Mouse (Mus musculus): ENCODE data around the gene Lrrc8b. TPM values are rescaled to one million over a fixed set of nuclear protein-coding genes. Genes with fewer than 3 reads are reported as not detected.

The Lrrc8b gene
- polyA plus RNA-seq, 1 experiment from 2014 or later = 7.3 TPM

DNA sequence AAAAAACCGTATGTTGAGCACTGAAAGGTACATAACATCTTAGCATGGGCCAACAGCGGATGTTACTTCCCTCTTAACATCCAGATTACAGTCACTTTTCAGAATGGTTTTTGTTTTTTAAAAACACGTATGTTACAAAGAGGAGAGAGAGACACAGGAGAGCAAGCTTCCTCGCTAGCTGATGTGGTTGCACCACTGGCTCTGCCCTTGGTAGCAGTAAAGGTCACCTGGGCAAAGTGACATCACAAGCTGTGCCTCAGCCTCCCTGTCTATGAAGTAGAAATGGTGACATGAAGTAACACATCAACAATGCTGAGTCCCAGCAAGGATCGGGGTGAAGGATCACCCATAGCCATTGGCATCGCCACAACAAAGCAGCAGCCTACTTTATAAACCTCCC is 93.2 kb downstream of the Lrrc8b start:
- 93% methylated on average over 6 of the region's 6 CpGs for WGBS
- Histone ChIP-seq H3K27me3 (no peaks in the 10 kb centered on the region), H3K4me2 (no peak overlapping the region), H3K4me1 (no peaks in the 10 kb centered on the region), H3K27ac (no peak overlapping the region), H3K9ac (no peak overlapping the region), H3K9me3 (replicated peaks) (no peaks in the 10 kb centered on the region), H3K36me3 (no peaks in the 10 kb centered on the region), H3K4me3 (replicated peaks) (no peak overlapping the region)
- ATAC-seq (replicated peaks; ENCODE audit: low FRiP score) = no peak

DNA sequence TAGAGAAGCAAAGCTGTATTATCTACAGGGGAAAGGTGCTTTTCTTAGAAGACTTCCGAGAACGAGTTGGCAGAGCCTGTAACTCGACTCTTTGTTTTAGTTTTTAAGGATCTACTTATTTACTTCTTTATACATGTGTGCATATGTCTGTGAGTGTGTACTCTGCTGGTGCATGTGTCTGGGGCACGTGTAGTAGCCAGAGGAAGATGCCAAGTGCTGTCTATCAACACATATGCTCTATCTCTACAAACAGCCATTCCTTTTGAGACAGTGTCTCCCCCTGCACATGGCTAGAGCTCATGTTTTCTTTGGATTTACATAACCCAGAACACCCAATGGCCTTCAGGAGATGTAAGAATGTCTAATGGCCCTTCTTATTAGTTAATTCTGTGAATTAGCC is 96.7 kb downstream of the Lrrc8b start:
- no peak overlapping the region for H3K27ac ChIP-seq
- WGBS = 57% methylated on average over 4 of the region's 4 CpGs
- no peak for ATAC-seq (replicated peaks; ENCODE audit: low FRiP score)
- no peak overlapping the region for H3K9ac ChIP-seq
- no peak overlapping the region for H3K4me2 ChIP-seq
- H3K4me3 ChIP-seq (replicated peaks) = no peak overlapping the region
- H3K4me1 ChIP-seq = no peaks in the 10 kb centered on the region
- no peaks in the 10 kb centered on the region for H3K36me3 ChIP-seq
- no peaks in the 10 kb centered on the region for H3K9me3 ChIP-seq (replicated peaks)
- peaks cover 9% of the 10 kb centered on the region; the same call in 1 of the 2 replicates for H3K27me3 ChIP-seq

DNA sequence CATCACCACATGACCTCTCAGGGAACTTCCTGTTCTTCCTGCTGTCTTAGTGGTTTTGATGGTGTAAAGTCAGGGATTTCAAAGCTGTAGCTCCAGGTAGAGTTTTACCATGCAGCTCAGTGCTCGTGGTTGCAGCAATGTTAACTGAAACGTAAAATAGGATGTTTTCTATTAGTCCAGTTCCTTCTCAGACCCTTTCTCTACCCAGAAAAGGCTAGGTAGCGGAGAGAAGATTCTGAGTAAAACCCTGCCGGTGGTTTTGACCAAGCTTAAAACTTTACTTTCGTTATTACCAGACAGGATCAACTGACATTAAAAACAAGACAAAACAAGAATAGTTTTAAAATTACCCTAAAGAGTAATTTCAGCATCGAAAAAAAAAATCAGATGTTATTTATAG is 100.0 kb downstream of the Lrrc8b start:
- WGBS = 69% methylated on average over 6 of the region's 6 CpGs
- H3K9ac ChIP-seq = no peak overlapping the region

DNA sequence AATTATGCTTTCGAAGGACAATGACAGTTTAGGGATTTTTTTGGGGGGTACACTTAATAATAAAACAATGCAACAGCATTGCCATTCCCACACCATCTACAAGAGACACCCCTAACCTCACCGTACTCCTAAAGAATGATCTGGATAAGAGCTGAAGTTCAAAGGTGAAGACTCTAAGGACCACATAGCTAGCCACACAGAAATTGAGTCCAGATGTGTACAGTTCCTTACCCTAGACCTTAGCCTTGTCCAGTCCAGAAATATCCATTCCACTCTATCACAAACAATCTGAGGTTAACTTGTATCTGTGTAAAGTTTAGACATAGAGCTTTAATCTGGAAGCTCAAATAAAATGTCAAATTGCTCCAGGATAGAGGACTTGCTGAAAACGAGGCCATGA is 100.7 kb downstream of the Lrrc8b start:
- Histone ChIP-seq H3K9ac (no peak overlapping the region), H3K27me3 (peaks cover 11% of the 10 kb centered on the region; the same call in 1 of the 2 replicates), H3K27ac (no peak overlapping the region), H3K9me3 (replicated peaks) (no peaks in the 10 kb centered on the region), H3K36me3 (no peaks in the 10 kb centered on the region), H3K4me2 (no peak overlapping the region), H3K4me1 (peaks cover 23% of the 10 kb centered on the region), H3K4me3 (replicated peaks) (no peak overlapping the region)
- WGBS = 57% methylated on average over 3 of the region's 3 CpGs
- no peak for ATAC-seq (replicated peaks; ENCODE audit: low FRiP score)

More for the DNA sequence above, 100.0 kb downstream of the Lrrc8b start:
- ATAC-seq (replicated peaks; ENCODE audit: low FRiP score) = no peak
- H3K4me3 ChIP-seq (replicated peaks) = no peak overlapping the region
- H3K36me3 ChIP-seq = no peaks in the 10 kb centered on the region
- H3K4me1 ChIP-seq = peaks cover 20% of the 10 kb centered on the region
- no peak overlapping the region for H3K27ac ChIP-seq
- H3K27me3 ChIP-seq = peaks cover 11% of the 10 kb centered on the region; the same call in 1 of the 2 replicates
- H3K4me2 ChIP-seq = no peak overlapping the region
- H3K9me3 ChIP-seq (replicated peaks) = no peaks in the 10 kb centered on the region

DNA sequence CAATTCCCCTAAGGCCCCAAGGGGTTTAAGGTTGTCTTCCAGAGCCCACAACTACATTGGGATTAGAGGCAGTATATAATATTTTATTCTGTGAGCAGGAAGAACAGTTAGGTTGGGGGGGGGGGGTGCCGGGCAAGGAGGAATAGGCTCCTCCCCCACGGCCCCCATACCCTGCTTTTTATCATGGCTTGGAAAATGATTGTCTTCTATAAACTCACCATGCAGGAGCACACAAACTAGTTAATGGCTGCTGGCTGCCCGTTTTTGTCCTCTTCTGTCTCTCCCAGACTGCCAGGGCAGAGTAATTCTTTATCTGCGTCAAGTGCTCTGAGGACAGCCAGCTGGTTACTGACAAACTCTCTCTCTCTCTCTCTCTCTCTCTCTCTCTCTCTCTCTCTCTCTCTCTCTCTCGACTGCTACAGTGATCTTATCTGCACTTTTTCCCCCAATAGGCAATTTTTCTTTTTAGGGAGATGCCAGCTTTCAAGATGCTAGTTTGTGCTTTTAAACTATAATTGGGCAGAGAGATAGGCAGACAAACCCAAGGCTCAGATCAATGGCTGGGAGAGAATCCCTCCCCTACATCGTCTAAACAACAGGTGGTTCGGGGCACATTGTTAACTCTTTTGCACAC is 102.5 kb downstream of the Lrrc8b start:
- 10% methylated on average over 7 of the region's 7 CpGs for WGBS
- H3K27me3 ChIP-seq = peaks cover 11% of the 10 kb centered on the region; the same call in 1 of the 2 replicates
- H3K4me3 ChIP-seq (replicated peaks) = peak overlapping the region; percentile 69
- peaks cover 24% of the 10 kb centered on the region for H3K4me1 ChIP-seq
- no peaks in the 10 kb centered on the region for H3K9me3 ChIP-seq (replicated peaks)
- no peak overlapping the region for H3K9ac ChIP-seq
- H3K27ac ChIP-seq = peak overlapping the region; percentile 80; the same call in 1 of the 2 replicates
- peak overlapping the region; percentile 94 for H3K4me2 ChIP-seq
- H3K36me3 ChIP-seq = no peaks in the 10 kb centered on the region
- ATAC-seq (replicated peaks; ENCODE audit: low FRiP score) = no peak

DNA sequence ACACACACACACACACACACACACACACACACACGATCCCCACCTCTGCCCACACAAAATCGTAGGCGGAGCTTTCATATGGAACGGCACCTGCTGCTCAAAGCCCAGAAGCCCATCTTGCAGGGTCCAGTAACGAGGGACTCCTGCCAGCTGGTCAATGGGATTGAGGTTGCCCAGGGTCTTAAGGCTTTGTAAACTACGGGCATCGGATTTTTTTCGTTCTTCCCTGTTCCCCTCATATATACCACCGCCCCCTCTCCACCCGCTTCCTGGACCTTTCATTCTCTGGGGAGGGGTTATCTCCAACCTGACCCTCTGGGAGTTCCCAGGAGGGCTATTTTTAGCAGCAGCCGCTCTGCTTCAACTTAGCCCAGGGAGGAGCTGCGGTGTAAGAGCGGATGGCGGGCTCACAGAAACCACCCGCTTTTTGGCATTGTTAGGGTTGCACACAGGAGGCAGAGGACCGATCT is 103.1 kb downstream of the Lrrc8b start:
- under 1% methylated on average over 16 of the region's 16 CpGs for WGBS
- peak overlapping the region; percentile 94 for H3K4me2 ChIP-seq
- H3K4me1 ChIP-seq = peaks cover 27% of the 10 kb centered on the region
- no peaks in the 10 kb centered on the region for H3K36me3 ChIP-seq
- no peaks in the 10 kb centered on the region for H3K9me3 ChIP-seq (replicated peaks)
- peak overlapping the region; percentile 68 for H3K9ac ChIP-seq
- H3K27me3 ChIP-seq = peaks cover 11% of the 10 kb centered on the region; the same call in 1 of the 2 replicates
- peak overlapping the region; percentile 69 for H3K4me3 ChIP-seq (replicated peaks)
- peak overlapping the region; percentile 80 for H3K27ac ChIP-seq
- ATAC-seq (replicated peaks; ENCODE audit: low FRiP score) = peak; percentile 68

DNA sequence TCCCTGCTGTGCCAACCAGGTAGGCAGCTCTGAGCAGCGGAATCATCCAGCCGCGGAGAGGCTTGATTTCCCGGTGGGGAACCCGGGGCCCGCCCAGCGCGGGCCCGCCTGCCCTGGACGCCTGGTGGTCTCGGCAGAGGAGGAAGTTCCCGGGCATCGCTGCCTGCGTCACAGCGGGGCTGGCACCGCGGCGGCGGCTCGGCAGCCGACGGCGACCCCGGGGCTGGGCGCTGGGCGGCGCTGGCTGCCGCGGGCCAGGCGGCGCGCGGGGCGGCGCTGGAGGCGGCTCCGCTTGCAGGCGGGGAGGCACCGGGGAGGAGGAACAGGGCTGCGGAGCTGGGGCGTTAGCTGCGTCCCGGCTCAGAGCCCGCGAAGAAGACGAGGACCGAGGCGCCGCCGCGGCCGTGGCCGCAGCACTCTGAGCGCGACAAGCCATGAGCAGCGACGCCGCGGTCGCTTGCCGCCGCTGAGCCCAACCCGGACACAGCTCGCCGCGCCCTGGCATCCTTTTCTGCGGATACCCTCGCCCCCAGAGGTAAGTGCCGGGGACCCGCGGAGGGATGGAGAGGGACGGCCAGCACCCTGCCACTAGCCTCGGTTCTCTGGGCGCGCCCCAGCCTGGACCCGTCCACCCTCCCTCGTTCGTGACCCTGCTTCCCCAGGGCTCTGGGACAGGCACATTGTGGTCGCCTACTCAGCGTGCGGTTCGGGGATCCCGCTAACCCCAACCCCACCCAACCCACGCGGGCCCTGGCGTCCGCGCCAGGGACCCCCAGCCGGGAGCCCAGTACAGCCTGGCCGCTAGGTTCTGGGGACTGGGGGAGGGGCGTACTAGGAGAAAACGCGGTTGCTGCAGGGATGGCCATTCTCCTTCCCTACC is 103.8 kb downstream of the Lrrc8b start, which contains the start of gene Lrrc8c:
TSS of gene Lrrc8c (plus strand) at position 293 of the 880 bp plus-strand sequence.
- Histone ChIP-seq H3K4me3 (replicated peaks) (peak within 1 kb of the TSS; percentile 69), H3K9me3 (replicated peaks) (no peaks in the 10 kb centered on the region), H3K9ac (peak within 1 kb of the TSS; percentile 68), H3K36me3 (no peaks in the 10 kb centered on the region), H3K4me2 (peak within 1 kb of the TSS; percentile 94), H3K27ac (peak within 1 kb of the TSS; percentile 80), H3K4me1 (peaks cover 27% of the 10 kb centered on the region), H3K27me3 (peaks cover 11% of the 10 kb centered on the region; the same call in 1 of the 2 replicates)
- ATAC-seq (replicated peaks; ENCODE audit: low FRiP score) = peak; percentile 96
- WGBS = under 1% methylated on average over 82 of the region's 93 CpGs

DNA sequence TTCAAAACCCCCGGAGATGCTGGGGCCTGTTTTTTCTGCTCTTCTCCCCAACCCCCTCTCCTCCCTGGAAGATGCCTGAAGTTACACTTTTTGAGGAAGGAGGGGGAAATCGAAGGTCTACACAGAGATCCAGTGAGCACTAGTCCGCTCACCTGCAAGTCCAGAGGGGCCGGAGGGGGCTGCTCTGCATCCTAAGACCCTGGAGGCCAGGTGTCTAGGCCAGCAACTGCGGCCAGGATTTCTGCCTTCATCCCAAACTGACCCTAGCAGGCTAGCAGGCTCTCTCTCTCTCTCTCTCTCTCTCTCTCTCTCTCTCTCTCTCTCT is 104.4 kb downstream of the Lrrc8b start:
- ATAC-seq (replicated peaks; ENCODE audit: low FRiP score) = no peak; the same call in 1 of the 2 replicates
- H3K9me3 ChIP-seq (replicated peaks) = no peaks in the 10 kb centered on the region
- 4% methylated on average over 5 of the region's 5 CpGs for WGBS
- peak overlapping the region; percentile 68 for H3K9ac ChIP-seq
- H3K27ac ChIP-seq = peak overlapping the region; percentile 80; the same call in 1 of the 2 replicates
- peak overlapping the region; percentile 69 for H3K4me3 ChIP-seq (replicated peaks)
- H3K4me1 ChIP-seq = peaks cover 27% of the 10 kb centered on the region
- H3K27me3 ChIP-seq = peaks cover 11% of the 10 kb centered on the region; the same call in 1 of the 2 replicates
- H3K36me3 ChIP-seq = no peaks in the 10 kb centered on the region
- H3K4me2 ChIP-seq = peak overlapping the region; percentile 94

DNA sequence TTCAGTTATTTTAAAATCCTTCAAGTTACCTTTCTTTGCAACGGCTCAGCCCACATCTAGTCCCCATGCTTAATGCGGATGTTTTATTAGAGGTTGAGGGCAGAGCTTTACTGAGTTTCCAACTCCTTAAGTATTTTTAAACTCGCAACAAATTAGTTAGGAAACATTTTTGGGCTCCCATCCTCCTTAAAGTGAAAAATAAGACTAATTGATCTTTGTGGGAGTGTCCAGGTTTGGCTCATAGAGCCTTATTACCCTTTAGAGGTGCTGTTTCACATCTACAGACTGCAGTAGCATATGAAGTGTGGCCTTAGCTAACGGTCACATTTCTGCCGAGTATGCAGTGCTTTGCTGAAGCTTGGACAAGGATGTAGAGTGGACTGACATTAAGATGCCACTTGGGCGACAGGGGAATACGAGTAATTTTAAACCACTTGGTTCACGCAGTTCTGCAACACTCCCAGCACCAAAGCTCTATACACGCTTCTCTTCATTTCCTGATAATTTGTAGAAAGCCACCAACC is 104.9 kb downstream of the Lrrc8b start:
- Histone ChIP-seq H3K27me3 (peaks cover 11% of the 10 kb centered on the region; the same call in 1 of the 2 replicates), H3K4me1 (peaks cover 27% of the 10 kb centered on the region), H3K27ac (no peak overlapping the region), H3K4me3 (replicated peaks) (peak overlapping the region; percentile 69), H3K9me3 (replicated peaks) (no peaks in the 10 kb centered on the region), H3K9ac (peak overlapping the region; percentile 68; the same call in 1 of the 2 replicates), H3K36me3 (no peaks in the 10 kb centered on the region), H3K4me2 (peak overlapping the region; percentile 94)
- ATAC-seq (replicated peaks; ENCODE audit: low FRiP score) = no peak
- WGBS = 49% methylated on average over 9 of the region's 9 CpGs

DNA sequence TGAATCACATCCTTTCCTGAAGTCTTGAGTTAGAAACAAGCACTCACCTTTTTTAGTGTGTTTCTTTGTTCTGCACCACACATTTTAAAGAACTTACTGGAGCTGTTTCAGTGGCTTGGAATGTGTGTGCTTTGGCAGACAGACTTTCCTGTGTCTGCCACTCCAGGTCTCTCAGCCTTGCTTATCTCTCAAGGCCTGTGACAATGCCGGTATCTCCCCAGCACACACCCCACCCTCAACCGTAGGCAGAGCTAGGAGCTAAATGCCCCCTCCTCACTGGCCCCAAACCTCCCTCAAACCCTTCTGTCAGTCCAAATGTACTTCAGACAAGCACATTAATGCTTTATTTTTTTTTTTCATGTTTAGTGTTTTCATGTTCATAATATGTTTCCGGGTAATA is 107.9 kb downstream of the Lrrc8b start:
- WGBS = 58% methylated on average over 3 of the region's 3 CpGs
- ATAC-seq (replicated peaks; ENCODE audit: low FRiP score) = no peak
- H3K9ac ChIP-seq = no peak overlapping the region

DNA sequence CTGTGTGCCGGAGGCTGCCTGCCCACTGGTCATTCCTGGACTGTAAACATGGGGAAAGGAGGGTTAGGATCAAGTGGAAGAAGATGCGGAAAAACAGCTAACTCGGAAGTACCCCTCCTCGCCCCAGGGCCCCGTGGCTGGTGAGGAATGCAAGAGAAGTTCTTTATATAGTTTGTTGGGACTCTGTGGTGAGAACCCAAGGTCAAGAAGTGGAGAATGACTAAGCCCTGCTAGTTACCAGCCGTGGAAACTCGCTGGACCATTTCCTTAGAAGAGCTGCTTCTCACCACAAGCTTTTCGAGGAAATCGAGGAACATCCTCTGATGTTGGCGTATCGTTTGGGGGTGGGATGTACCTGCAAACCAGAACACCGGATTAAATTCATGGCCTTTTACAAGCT is 109.4 kb downstream of the Lrrc8b start:
- H3K27ac ChIP-seq = no peak overlapping the region
- no peak overlapping the region for H3K9ac ChIP-seq
- no peaks in the 10 kb centered on the region for H3K27me3 ChIP-seq
- H3K4me1 ChIP-seq = peaks cover 12% of the 10 kb centered on the region
- H3K9me3 ChIP-seq (replicated peaks) = no peaks in the 10 kb centered on the region
- WGBS = 91% methylated on average over 12 of the region's 12 CpGs
- H3K36me3 ChIP-seq = no peaks in the 10 kb centered on the region
- ATAC-seq (replicated peaks; ENCODE audit: low FRiP score) = no peak
- no peak overlapping the region for H3K4me2 ChIP-seq
- no peak overlapping the region for H3K4me3 ChIP-seq (replicated peaks)

More for the DNA sequence above, 107.9 kb downstream of the Lrrc8b start:
- H3K9me3 ChIP-seq (replicated peaks) = no peaks in the 10 kb centered on the region
- H3K4me2 ChIP-seq = no peak overlapping the region
- no peaks in the 10 kb centered on the region for H3K27me3 ChIP-seq
- peaks cover 19% of the 10 kb centered on the region for H3K4me1 ChIP-seq
- no peak overlapping the region for H3K4me3 ChIP-seq (replicated peaks)
- no peaks in the 10 kb centered on the region for H3K36me3 ChIP-seq
- no peak overlapping the region for H3K27ac ChIP-seq
